Mouse (Mus musculus) bone marrow, adult 2 months (tissue): ENCODE data around the gene Syde2.

Experiments
- CTCF ChIP-seq: fragments of 200-500 bp; IDR thresholded peaks from 2 replicates; pipeline ENCODE4 v1.5.1; 2011; ENCODE audit warnings: low read length, control low read depth; ENCODE audit not compliant: control insufficient read depth, insufficient read depth
- POLR2A ChIP-seq: fragments of 200-500 bp; IDR thresholded peaks from 2 replicates; pipeline ENCODE4 v1.6.1; 2011; ENCODE audit warnings: low read depth, mild to moderate bottlenecking, control low read depth, low read length, borderline replicate concordance; ENCODE audit not compliant: control insufficient read depth

- no peak for TF ChIP-seq CTCF
- no peak for TF ChIP-seq POLR2A
Measured at GRCm38 (mm10) chr3:145962411-145962810, 25.3 kb upstream of the Syde2 start.
